Mouse (Mus musculus): ENCODE results near the gene Gm49366.
A peak's percentile ranks its signal among the peaks of the same experiment; 100 is the strongest.
"Not testable (repeated sequence)": the region's sequence is repeated elsewhere in the genome, so short reads cannot be mapped to it uniquely, and the experiment has no call there.

Gm49366 gene

DNA sequence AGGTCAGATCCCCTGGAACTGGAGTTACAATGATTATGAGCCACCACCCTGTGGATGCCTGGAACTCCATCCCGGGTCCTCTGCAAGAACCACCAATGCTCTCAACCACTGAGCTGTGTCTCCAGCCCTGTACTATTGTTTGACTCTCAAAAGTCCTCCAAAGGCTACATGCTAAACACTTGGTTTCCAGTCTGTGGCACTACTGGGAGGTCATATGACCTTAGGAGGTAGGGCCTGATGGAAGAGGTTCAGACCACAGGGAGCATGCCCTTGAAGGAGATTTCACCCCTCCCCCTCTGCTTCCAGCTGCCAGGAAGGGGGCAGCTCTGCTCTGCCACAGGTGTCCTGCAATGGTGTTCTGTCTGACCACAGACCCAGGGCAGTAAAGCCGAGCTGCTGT lies 5.4 kb upstream of the Gm49366 start:
- DNase-seq, result not testable (repeated sequence)

DNA sequence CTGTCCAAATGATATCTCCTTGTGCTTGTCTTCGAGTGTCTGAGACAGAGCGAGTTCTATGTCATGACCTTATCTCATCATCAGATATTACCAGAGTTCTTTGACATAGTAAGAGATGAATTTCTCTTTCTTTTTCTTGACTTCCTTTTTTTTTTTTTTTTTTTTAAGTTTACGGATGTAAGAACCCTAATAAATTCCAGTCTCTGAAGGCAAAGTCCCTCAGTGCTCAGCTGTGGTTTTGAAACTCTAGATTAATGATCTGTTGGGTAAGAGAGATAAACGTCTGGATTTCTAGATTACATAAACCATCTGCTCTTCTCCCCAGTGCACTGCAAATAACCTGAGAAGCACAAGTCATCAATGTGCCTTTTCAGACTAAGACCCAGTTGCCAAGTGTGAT lies 4.6 kb upstream of the Gm49366 start:
- no peak for DNase-seq

DNA sequence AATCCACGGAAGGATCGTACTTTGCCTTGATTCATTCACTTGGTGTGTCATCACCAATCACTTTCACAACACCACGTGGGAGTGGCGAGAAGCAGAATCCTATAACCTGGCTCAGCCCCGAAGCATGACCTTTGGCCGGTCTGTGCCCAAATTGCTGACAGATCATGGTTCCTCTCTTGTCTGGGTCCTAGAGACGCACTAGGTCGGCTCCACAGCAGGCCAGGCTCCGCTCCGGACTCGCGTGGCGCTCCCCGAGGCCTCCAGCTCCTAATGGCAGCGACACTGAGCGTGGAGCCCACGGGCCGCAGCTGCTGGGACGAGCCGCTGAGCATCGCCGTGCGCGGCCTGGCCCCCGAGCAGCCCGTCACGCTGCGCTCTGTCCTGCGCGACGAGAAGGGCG lies 494 bp upstream of the Gm49366 start, which contains the start of gene Acot4:
Gene Acot4 (plus strand): TSS at position 139 of the 400 bp plus-strand sequence.
- peak; percentile 8 to 12 for DNase-seq

DNA sequence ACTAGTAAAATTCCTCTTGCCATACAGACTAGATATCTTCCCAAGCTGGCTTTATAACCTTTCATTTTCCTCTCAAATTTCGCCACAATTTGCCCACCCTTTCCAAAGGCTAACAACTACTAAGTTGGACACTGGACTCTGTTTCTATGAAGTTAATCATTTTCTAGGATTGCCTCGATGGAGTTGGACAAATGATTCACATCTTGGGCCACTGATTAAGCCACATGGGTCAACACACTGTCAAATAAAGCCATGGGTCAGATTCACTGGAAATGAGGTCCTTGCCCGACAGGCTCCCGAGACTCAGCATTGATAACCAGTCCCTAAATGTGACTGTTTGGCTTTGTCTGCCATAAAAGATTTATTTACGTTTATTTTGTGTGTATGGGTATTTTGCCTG lies 3.5 kb downstream of the Gm49366 start:
- no peak for DNase-seq

DNA sequence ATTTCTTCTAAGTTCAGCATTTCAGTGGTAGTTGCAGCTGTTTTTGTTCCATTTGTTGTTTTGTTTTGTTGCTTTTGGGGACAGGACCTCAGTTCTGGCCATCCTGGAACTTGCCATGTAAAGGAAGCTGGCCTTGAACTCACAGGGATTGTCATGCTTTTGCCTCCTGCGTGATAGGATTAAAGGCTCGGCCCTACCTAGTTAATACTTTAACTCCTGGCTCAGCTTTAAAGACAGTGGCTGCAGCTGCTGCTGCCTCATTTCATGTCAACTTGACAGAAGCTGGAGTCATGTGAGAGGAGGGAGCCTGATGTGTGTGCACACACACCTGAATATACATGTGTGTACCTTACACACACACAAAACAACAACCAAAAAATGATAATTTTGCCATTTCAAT lies 5.3 kb downstream of the Gm49366 start:
- no peak for DNase-seq

DNA sequence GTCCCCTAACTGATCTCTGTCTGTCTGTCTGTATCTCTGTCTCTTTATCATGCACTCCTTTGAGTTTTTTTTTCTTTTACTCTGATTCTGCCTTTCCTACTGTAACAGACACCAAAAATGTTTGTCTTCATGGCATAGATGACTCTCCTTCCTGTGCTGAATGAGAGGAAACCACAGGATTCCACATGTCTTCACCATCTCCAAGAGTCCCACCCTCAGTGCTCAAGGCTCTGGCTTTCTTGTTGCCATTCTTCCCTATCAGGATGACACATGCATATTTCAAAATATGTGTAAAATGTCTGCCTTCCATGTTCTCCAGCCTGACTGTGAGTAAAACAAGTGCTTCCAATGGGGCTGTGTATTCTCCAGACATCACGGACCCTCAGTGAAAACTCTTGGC lies 8.2 kb downstream of the Gm49366 start:
- DNase-seq, result no peak

DNA sequence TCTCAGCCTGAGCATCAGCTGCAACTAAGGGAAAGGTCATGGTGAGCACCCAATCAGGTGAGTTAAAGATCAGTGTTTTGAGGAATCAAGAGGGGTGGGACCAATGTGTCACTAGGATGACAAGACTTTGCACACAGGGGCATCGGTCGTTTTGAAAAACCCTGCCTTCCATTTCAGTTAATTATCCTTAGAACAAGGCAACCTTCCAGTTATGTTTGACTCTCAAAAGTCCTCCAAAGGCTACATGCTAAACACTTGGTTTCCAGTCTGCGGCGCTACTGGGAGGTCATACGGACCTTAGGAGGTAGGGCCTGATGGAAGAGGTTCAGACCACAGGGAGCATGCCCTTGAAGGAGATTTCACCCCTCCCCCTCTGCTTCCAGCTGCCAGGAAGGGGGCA lies 12.0 kb downstream of the Gm49366 start:
- DNase-seq, result not testable (repeated sequence)

DNA sequence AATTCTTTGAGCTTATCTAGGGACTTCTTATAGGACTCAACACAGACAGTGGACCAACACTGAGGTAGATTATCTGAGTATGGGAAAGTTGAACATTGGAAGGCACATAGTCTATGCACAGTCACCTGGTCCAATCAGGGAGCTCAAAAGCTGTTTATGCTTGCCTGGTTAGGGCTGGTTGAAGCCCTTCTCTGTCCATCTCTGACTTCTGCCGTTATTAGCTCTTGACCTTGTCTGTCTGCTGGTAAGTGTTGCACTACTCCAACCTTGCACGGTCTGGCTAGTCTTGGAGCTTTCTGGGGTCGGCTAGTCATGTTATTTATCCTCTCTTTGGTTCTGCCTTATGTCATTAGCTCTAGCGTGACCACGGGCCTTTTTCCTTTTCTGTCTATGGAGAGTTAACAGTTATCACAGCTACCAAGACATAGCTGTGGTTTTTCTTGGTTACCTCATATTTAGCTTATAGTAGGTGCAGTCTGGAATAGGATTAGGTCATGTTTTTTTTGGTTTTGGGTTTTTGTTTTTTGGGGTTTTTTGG lies 13.3 kb downstream of the Gm49366 start, which contains the start of gene Acot3:
Gene Acot3 (plus strand): TSS at position 208 of the 538 bp plus-strand sequence.
- no peak for DNase-seq

DNA sequence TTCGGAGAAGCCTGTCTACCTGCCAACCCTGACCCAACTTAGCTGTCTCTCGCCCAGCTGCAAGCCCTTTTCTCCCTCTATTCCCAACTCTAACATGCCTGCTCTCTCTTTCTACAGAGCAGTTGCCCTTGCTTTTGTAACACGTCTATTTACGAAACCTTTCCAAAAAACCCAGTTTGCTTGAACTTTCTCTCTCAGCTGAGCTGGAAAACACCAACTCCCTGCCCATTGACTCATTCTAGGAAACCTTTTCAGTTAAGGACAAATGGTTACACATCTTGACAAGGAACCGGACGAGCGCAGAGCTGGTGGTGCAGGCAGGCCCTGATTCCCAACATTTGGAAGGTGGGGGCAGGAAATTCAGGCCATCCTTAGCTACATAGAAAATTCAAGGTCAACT lies 13.9 kb downstream of the Gm49366 start:
- no peak for DNase-seq

DNA sequence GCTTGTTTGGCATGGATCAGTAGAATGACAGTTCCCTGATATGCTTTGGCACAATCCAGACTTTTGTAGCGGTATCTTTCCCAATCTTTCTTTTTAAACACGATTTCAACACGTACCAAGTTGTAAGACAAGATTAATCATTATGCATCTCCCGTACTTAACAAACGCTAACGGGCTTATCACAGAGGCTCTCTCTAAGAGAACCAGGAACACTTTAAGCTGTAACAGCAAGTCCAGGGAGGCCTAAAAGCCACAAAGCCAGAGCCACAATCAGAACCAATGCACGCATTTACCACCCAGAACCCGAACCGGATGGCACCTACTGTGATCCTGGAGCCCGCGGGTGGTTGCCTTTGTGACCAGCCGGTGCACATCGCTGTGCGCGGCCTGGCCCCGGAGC lies 14.4 kb downstream of the Gm49366 start:
- DNase-seq, result no peak

DNA sequence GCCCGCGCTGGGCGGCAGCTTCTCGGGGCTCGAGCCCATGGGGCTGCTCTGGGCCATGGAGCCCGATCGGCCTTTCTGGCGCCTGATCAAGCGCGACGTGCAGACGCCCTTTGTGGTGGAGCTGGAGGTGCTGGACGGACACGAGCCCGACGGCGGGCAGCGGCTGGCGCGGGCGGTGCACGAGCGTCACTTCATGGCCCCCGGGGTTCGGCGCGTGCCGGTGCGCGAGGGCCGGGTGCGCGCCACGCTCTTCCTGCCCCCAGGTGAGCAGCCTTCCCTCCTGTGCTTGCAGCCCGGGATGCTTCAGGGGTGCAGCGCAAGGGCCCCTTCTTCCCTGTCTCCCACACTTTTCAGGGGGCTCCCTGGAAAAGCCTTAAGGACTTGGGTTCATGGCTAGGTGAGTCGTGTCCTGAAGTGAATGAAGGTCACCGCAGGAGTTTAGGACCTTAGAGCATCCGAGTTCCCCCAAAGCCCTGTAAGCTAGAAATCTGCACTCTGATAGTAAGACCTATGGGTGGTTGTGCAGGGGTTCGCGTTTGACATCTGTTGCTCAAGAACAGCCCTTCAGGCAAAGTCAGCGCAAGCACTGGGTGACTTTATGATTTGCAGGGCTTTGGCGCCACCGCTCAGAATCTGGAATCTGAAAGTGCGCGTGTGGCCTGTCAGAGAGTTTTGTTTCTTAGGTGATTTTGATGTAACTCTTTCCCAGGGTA lies 15.1 kb downstream of the Gm49366 start:
- DNase-seq, result no peak

DNA sequence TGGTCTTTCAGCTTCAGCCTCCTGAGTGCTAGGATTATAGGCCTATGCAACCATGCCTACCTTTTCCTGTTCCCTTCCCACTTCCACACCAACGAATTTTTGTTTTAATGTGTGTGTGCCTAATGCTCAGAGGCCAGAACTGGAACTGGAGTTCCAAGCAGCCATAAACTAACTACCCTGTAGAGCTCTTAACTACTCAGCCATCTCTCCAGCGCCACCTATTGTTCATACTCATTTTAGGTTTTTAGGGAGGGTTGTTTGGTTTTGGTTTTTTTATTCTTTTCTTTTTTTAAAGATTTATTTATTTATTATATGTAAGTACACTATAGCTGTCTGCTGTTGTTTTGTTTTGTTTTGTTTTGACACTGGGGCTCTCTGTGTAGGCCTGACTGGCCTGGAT lies 22.2 kb downstream of the Gm49366 start:
- DNase-seq, result peak; percentile 24 to 38

DNA sequence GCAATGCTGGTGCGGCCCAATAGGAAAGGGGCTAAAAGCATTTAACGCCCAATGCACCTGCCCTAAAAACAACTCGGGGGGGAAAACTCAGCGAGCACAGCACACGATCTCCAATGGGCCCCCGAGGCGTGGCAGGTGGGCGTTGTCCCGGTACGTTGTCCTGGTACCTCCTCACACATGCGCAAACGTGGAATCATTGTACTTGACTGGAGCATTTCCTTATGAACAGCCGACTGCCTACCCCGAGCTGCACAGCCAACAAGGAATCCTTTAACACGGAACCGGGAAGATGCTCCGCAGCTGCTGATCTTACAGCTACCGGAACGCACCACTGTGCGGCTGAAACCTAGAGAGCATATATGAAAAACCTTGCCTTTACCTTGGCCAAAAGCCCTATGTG lies 23.6 kb downstream of the Gm49366 start:
- DNase-seq, result no peak

DNA sequence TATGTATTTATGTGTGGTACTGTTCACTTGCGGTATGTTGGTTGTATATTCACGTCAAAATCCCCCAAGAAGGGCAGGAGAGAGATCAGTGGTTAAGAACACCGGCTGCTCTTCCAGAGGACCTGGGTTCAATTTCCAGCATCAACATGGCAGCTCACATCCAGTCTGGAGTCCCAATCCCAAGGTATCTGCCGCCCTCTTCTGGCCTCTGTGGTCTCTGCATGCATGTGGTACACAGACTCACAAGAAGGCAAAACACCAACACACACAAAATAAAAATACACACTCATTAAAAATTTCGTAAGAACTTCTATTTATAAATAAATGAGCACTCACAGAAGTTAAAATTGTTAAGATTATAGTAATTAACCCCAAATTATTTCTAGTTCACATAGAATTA lies 24.5 kb downstream of the Gm49366 start:
- DNase-seq, result peak in 1 of 2 experiments; percentile 10

DNA sequence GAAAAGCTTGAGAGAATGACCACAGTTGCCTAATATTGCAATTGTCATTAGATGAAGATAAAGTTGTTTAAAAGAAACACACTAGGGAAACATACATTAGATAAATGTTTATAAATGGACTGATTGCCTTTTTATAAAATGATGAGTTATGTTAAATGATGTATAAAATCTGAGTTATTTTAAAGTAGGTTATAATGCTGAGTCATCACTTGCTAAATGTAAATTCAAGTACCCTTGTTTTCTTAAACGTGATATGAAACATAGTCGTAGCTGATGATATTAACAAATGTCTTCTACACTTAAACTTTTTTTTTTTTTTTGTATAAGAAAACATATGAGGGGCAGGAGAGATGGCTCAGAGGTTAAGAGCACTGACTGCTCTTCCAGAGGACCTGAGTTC lies 25.1 kb downstream of the Gm49366 start:
- DNase-seq, result no peak

DNA sequence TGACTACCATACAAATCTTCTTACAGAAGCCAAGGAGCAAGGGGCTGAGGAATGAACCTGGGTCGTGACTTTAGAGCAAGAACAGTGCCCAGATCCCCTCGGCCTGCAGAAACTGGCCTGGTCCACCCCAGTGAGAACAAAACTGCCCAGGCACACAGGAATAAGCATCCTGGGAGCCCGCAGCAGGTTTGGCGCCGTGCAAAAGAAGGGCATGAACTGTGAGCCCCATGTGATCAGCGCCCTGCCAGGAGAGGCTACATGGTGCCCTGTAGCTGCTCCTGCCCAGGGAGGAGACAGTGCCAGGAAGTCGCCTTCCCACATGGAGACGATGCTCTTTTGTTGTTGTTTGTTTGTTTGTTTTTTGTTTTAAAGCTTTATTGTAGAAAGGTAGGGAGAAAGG lies 25.9 kb downstream of the Gm49366 start:
- DNase-seq, result no peak

DNA sequence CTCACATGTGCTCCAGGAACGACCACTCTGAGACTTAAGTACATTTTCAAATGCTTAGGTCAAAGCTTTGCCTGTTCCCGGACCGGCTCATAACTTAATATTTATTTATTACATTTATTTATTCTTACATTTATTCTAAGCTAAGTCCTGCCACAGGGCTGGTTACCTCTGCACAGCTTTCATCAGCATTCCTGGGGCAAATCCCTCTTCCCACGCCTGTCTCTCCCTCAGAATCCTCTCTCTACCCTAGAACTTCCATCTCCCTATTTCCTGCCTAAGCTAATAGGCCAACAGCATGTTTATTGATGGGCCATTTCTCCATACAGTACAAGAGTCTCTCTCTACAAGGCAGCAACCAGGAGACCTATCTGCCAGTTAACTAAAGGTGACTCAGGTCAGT lies 29.0 kb downstream of the Gm49366 start:
- DNase-seq, result no peak

DNA sequence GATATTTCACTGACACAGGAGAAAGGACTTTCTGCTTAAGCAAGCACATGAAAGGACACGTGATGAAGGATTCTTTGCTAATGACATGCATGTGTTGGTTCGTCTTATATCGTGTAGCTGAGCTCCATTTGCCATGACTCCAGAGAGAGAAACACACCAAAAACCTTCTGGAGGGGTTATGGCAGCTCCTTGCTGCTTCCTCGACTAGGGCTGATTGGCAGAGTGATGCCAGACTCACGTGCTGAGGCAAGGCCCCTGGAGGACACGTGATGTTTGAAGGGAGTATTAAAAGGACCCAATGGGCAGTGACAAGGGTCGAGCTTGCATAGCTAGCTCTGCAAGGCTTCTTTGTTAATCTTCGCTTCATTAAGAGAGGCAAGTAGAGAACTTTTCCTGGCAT lies 29.6 kb downstream of the Gm49366 start:
- no peak for DNase-seq

DNA sequence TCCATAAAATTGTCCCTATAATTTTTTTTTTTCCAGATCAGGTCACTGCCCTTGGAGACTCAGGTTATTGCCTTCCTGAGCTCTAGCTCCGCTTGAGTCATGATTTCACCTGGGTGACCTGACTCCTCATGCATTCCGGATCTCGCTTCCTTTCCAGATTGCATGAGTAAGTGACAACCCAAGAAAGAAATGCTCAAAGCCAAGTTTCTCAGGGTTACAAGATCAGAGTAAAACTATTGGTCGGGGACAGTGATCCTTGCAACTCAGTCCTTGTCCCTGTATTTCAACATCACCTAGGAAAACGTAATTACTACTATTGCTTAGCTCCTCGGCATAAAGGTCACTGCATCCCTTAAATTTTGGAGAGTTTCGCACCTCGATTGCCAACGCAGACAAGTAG lies 30.3 kb downstream of the Gm49366 start, which contains the start of gene Acot5:
Gene Acot5 (plus strand): TSS at position 340 of the 400 bp plus-strand sequence.
- no peak for DNase-seq

DNA sequence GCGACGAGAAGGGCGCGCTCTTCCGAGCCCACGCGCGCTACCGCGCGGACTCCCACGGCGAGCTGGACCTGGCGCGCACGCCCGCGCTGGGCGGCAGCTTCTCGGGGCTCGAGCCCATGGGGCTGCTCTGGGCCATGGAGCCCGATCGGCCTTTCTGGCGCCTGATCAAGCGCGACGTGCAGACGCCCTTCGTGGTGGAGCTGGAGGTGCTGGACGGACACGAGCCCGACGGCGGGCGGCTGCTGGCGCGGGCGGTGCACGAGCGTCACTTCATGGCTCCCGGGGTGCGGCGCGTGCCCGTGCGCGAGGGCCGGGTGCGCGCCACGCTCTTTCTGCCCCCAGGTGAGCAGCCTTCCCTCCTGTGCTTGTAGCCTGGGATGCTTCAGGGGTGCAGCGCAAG lies 30.8 kb downstream of the Gm49366 start:
- peak; percentile 32 for DNase-seq

DNA sequence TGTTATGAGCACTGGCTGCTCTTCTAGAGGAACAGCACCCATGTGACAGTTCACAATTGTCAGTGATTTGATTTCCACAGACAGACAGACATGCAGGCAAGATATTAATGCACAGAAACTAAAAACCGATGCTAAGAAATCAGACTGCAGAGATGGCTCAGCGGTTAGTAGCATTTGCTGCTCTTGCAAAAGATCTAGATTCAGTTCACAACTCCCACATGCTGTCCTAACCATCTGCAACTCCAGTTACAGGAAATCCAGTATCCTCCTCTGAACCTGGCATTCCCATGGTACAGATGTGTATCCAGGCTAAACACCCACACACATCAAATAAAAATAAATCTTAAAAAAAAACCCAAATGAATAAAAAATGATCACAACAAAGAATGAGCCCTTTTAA lies 33.0 kb downstream of the Gm49366 start:
- no peak for DNase-seq

DNA sequence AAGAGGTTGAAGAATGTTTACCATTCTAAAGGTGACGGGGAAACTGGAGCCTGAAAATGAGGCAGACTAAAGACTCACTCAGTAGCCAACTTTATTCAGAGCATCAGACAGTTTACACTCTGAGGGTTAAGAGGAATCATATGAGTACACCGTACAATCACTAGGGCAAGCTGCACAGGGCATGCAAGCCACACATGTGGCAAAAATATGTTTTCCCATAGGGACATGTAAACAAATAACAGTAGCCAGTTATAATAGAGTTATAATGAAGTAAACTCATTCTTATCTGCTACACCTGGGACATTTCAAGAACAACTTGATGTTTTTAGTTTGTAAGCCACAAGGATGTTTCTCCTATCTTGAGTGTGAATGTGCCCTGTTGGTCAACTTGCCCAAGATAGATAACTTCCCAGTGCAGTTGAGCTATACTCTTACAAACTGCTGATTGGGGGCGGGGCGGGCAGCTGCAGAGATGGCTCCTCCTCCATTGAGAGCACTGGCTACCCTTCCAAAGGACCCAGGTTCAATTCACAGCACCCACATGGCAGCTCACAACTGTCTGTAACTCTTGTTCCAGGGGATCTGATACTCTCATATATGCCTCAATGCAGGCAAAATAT lies 38.7 kb downstream of the Gm49366 start:
- no peak for DNase-seq

DNA sequence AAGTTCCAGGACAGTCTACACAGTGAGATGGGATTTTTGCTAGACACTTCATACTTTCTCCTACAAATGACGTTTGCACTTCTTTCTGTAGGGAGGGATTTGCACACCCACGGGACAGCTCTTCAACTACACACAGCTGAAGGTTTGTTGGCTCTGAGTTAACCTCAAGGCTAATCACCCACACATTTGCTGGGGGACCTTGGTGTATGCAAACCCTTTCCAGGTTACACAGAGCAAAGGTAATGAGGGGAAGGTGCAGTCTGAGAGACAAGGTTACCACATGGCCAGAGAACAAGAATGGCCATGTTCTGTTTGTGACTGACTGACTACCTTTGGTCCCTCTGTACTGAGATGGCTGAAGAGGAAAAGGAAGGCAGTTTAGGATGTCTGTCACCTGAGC lies 45.1 kb downstream of the Gm49366 start:
- no peak for DNase-seq

DNA sequence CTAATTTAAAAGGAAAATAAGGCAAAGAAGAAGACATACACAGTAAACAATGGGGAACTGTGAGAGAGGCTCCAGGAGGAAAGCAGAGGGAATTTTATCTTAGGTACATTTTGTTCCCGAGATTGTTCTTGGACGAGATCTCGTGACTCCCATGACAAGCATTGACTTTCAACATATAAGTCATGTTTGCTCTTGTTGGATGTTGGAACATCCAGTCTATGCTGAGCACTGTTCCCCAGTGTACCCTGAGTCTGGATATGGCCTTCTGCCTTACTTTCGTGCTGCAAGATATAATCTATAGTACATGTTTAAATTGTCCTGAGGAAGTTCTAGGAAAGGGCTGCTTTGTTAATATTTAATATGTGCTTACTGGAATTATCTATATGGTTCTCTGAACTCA lies 45.8 kb downstream of the Gm49366 start:
- DNase-seq, result no peak

Measured in B cell, adult 2 months (primary cell).